Mouse (Mus musculus) ES-E14 (cell line): ENCODE measurements around the gene Kptn.

Source experiments
- CHD2 ChIP-seq: IDR thresholded peaks from 2 replicates; pipeline ENCODE4 v1.6.1; 2014; ENCODE audit warnings: mild to moderate bottlenecking, low read depth, low read length, inconsistent platforms
- MAFK ChIP-seq: IDR thresholded peaks from 2 replicates; pipeline ENCODE4 v1.6.1; 2014; ENCODE audit warnings: mild to moderate bottlenecking, low read depth, low read length, inconsistent platforms; ENCODE audit not compliant: insufficient read depth
- ZNF384 ChIP-seq: IDR thresholded peaks from 2 replicates; pipeline ENCODE4 v1.6.1; 2012; ENCODE audit warnings: low read depth, low read length, inconsistent platforms

GRCm38 (mm10) chr7:16110158-16110557 is 9.5 kb upstream of the Kptn start:
- TF ChIP-seq ZNF384: no peak
- TF ChIP-seq CHD2: no peak
- no peak for TF ChIP-seq MAFK
